Mouse (Mus musculus) forebrain, embryonic 15.5 days (tissue): ENCODE measurements around the gene Aif1l. TPM values are rescaled to one million over a fixed set of nuclear protein-coding genes. Genes with fewer than 3 reads are reported as not detected.

Experiments
- polyA plus RNA-seq: library from polyadenylated mRNA; unstranded; fragments of >200 nt; fragmentation: Nextera tagmentation; extraction: Ambion mirVana; gene quantifications from 2 replicates; pipeline ENCODE4 v1.2.1, GENCODE M21; 2015

Aif1l gene
- polyA plus RNA-seq, 1 experiment from 2014 or later: 52.2 TPM

Other genes starting within 250 kb of the Aif1l start
- 0.08 and 0.20 TPM in 2 replicates for gene Qrfp, start 139.6 kb upstream of the Aif1l start, polyA plus RNA-seq
- 3.2 TPM in 2 replicates for gene Fibcd1, start 104.1 kb upstream of the Aif1l start, polyA plus RNA-seq
- gene Lamc3, start 62.8 kb upstream of the Aif1l start, polyA plus RNA-seq: 2.9 TPM in 2 replicates
- 72.9 and 77.6 TPM in 2 replicates for gene Nup214, start 24.3 kb downstream of the Aif1l start, polyA plus RNA-seq
- 0.46 and 0.54 TPM in 2 replicates for gene Fam78a, start 134.7 kb downstream of the Aif1l start, polyA plus RNA-seq
- gene Plpp7, start 145.4 kb downstream of the Aif1l start, polyA plus RNA-seq: 16.4 and 17.0 TPM in 2 replicates
- gene Prrc2b, start 200.9 kb downstream of the Aif1l start, polyA plus RNA-seq: 76.2 and 88.8 TPM in 2 replicates